ENCODE assay signal across 19 mouse cellular contexts in the genomic region with DNA sequence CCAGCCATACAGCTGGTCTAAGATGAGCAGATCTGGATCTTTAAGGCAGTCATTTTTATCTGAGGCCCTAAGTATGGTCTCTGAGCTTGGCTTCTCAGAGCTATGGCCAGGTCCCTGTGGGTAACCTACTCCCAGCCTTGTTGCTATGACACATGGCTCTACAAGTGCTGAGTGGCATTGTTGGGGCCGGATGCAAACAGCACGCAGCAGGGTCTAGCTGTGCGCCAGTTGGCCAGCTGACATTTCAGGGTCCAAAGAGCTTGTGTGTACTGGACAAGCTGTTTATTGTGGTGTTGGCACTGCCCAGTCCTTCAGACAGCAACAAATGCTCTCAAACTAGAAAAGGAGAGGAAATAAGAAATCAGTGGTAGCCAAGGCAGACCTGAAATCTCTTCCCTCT. TPM values are rescaled to one million over a fixed set of nuclear protein-coding genes. Genes with fewer than 3 reads are reported as not detected.
DNase-seq lines count a peak whose midpoint lies in the region; ATAC-seq and TF ChIP-seq lines count a peak whose summit lies in the region.
"Had no signal": no experiment of that assay in that cellular context is flagged by ENCODE, and none has a peak within 500 bp of the region (broad histone marks: within the 10 kb centered on the region; RNA-seq: fewer than 3 reads in every experiment).

No protein-coding gene starts in this region.

- peaks cover 5% of the 10 kb centered on the region; the same call in 1 of the 2 replicates for H3K27me3 ChIP-seq in forebrain, postnatal 0 days (ENCODE audit: insufficient read depth, low read length)
- peaks cover 49% of the 10 kb centered on the region for H3K27me3 ChIP-seq in forebrain, embryonic 14.5 days (replicated peaks; ENCODE audit: control insufficient read depth, insufficient read depth, low read length)
- H3K27me3 ChIP-seq in hindbrain, embryonic 16.5 days (replicated peaks; ENCODE audit: control insufficient read depth, insufficient read depth, low read length) = peaks cover 3% of the 10 kb centered on the region
- H3K27me3 ChIP-seq in hindbrain, embryonic 12.5 days = peaks cover 55% of the 10 kb centered on the region
- H3K27me3 ChIP-seq: CH12.LX had no signal

- TF ChIP-seq CTCF in forebrain, postnatal 0 days (IDR thresholded peaks at IDR 0.05; ENCODE audit: low read depth) = no peak

- 90% methylated on average over 3 of the region's 3 CpGs for WGBS in forebrain, postnatal 0 days
- WGBS in forebrain, embryonic 14.5 days = 89% methylated on average over 3 of the region's 3 CpGs
- 81% methylated on average over 3 of the region's 3 CpGs for WGBS in hindbrain, embryonic 16.5 days
- 92% methylated on average over 3 of the region's 3 CpGs for whole genome bisulfite sequencing in hindbrain, embryonic 12.5 days

- peak; percentile 22 for DNase-seq in forebrain, postnatal 0 days
- DNase-seq in forebrain, embryonic 14.5 days (ENCODE audit: low spot score) = no peak
- peak; percentile 36 to 42 for DNase-seq in right cerebral cortex, postnatal 10 days (ENCODE audit: low spot score in 2 of 2)
- DNase-seq in right cerebral cortex, adult 18-20 months = no peak
- DNase-seq in cerebellum, postnatal 36 days = peak; percentile 44 to 53
- DNase-seq in neural tube, embryonic 10.5 days (ENCODE audit: extremely low spot score, low spot score) = no peak
- DNase-seq: lung, adult 2 months; retina, postnatal 1 day; thymus, postnatal 25 days had no signal

- H3K4me2 ChIP-seq in forebrain, postnatal 0 days (ENCODE audit: low read depth) = no peak overlapping the region
- no peak overlapping the region for H3K4me2 ChIP-seq in forebrain, embryonic 14.5 days (ENCODE audit: low read length)
- H3K4me2 ChIP-seq in hindbrain, embryonic 16.5 days (ENCODE audit: low read length) = no peak overlapping the region
- no peak overlapping the region for H3K4me2 ChIP-seq in hindbrain, embryonic 12.5 days (replicated peaks)
- H3K4me2 ChIP-seq: intestine, embryonic 15.5 days; kidney, embryonic 15.5 days; limb, embryonic 15.5 days; neural tube, embryonic 13.5 days had no signal

- no peaks in the 10 kb centered on the region for H3K9me3 ChIP-seq in forebrain, postnatal 0 days (ENCODE audit: low read length)
- H3K9me3 ChIP-seq in forebrain, embryonic 14.5 days (replicated peaks; ENCODE audit: control insufficient read depth, low read length) = no peaks in the 10 kb centered on the region
- H3K9me3 ChIP-seq in hindbrain, embryonic 16.5 days (ENCODE audit: control insufficient read depth, low read length) = no peaks in the 10 kb centered on the region
- no peaks in the 10 kb centered on the region for H3K9me3 ChIP-seq in hindbrain, embryonic 12.5 days (replicated peaks)
- H3K9me3 ChIP-seq: embryonic facial prominence, embryonic 10.5 days; intestine, embryonic 15.5 days; kidney, embryonic 15.5 days; limb, embryonic 15.5 days; neural tube, embryonic 13.5 days had no signal

- H3K4me3 ChIP-seq in forebrain, postnatal 0 days (ENCODE audit: low read depth, low read length) = no peak overlapping the region
- H3K4me3 ChIP-seq in forebrain, embryonic 14.5 days (ENCODE audit: low read depth, low read length) = no peak overlapping the region
- no peak overlapping the region for H3K4me3 ChIP-seq in hindbrain, embryonic 16.5 days (ENCODE audit: low read length)
- H3K4me3 ChIP-seq in hindbrain, embryonic 12.5 days = no peak overlapping the region
- H3K4me3 ChIP-seq: embryonic facial prominence, embryonic 10.5 days; erythroblast, embryonic 14.5 days; intestine, embryonic 15.5 days; kidney, embryonic 15.5 days; limb, embryonic 15.5 days; neural tube, embryonic 13.5 days had no signal

- H3K4me1 ChIP-seq in forebrain, postnatal 0 days (ENCODE audit: insufficient read depth) = no peaks in the 10 kb centered on the region
- H3K4me1 ChIP-seq in forebrain, embryonic 14.5 days (ENCODE audit: control insufficient read depth, insufficient read depth, low read length) = no peaks in the 10 kb centered on the region
- no peaks in the 10 kb centered on the region for H3K4me1 ChIP-seq in hindbrain, embryonic 16.5 days (ENCODE audit: control insufficient read depth, insufficient read depth, low read depth, low read length)
- no peaks in the 10 kb centered on the region for H3K4me1 ChIP-seq in hindbrain, embryonic 12.5 days
- H3K4me1 ChIP-seq: embryonic facial prominence, embryonic 10.5 days; intestine, embryonic 15.5 days; kidney, embryonic 15.5 days; limb, embryonic 15.5 days; neural tube, embryonic 13.5 days had no signal

- H3K27ac ChIP-seq in forebrain, postnatal 0 days (ENCODE audit: low read depth, low read length) = no peak overlapping the region
- no peak overlapping the region for H3K27ac ChIP-seq in forebrain, embryonic 14.5 days (ENCODE audit: low read depth, low read length)
- no peak overlapping the region for H3K27ac ChIP-seq in hindbrain, embryonic 16.5 days (ENCODE audit: low read depth, low read length)
- no peak overlapping the region for H3K27ac ChIP-seq in hindbrain, embryonic 12.5 days
- H3K27ac ChIP-seq: embryonic facial prominence, embryonic 10.5 days; intestine, embryonic 15.5 days; kidney, embryonic 15.5 days; limb, embryonic 15.5 days; neural tube, embryonic 13.5 days had no signal

- no peaks in the 10 kb centered on the region for H3K36me3 ChIP-seq in forebrain, postnatal 0 days (ENCODE audit: insufficient read depth)
- no peaks in the 10 kb centered on the region for H3K36me3 ChIP-seq in forebrain, embryonic 14.5 days (ENCODE audit: control insufficient read depth, insufficient read depth, low read length)
- no peaks in the 10 kb centered on the region for H3K36me3 ChIP-seq in hindbrain, embryonic 16.5 days (ENCODE audit: control insufficient read depth, insufficient read depth, low read length)
- H3K36me3 ChIP-seq in hindbrain, embryonic 12.5 days = no peaks in the 10 kb centered on the region
- H3K36me3 ChIP-seq: embryonic facial prominence, embryonic 10.5 days; intestine, embryonic 15.5 days; kidney, embryonic 15.5 days; limb, embryonic 15.5 days; neural tube, embryonic 13.5 days had no signal

- peak; percentile 78 for ATAC-seq in forebrain, postnatal 0 days
- ATAC-seq in forebrain, embryonic 14.5 days = no peak
- ATAC-seq in hindbrain, embryonic 16.5 days = peak; percentile 90
- ATAC-seq in hindbrain, embryonic 12.5 days (ENCODE audit: low FRiP score) = no peak
- ATAC-seq: intestine, embryonic 15.5 days; midbrain, embryonic 16.5 days had no signal

- H3K9ac ChIP-seq in forebrain, postnatal 0 days = no peak overlapping the region
- no peak overlapping the region for H3K9ac ChIP-seq in forebrain, embryonic 14.5 days (ENCODE audit: low read length)
- no peak overlapping the region for H3K9ac ChIP-seq in hindbrain, embryonic 16.5 days (ENCODE audit: low read depth, low read length)
- no peak overlapping the region for H3K9ac ChIP-seq in hindbrain, embryonic 12.5 days
- H3K9ac ChIP-seq: intestine, embryonic 15.5 days; kidney, embryonic 15.5 days; limb, embryonic 15.5 days; neural tube, embryonic 13.5 days had no signal

RNA-seq across cellular contexts. Expression of gene Tsc22d3, which starts 35.2 kb away (rescaled TPM):
- 93.9 and 114 TPM in 2 replicates for total RNA-seq in forebrain, postnatal 0 days (2014; rRNA removed)
- polyA plus RNA-seq in forebrain, postnatal 0 days (2015; fragmentation: Nextera tagmentation; extraction: Ambion mirVana) = 75.3 and 92.2 TPM in 2 replicates
- polyA plus RNA-seq in forebrain, embryonic 14.5 days (2014; fragmentation: Nextera tagmentation; extraction: Ambion mirVana) = 103 and 109 TPM in 2 replicates
- 135 and 147 TPM in 2 replicates for polyA plus RNA-seq in hindbrain, embryonic 16.5 days (2015; fragmentation: Nextera tagmentation; extraction: Ambion mirVana)
- 119 and 126 TPM in 2 replicates for polyA plus RNA-seq in hindbrain, embryonic 12.5 days (2016; fragmentation: Nextera tagmentation; extraction: Ambion mirVana)

Comparison
In these comparisons a context has a peak if more than half of its experiments do, and no peak if none do; other contexts are left out.
1. ATAC-seq: peak in forebrain, postnatal 0 days (single experiment) and hindbrain, embryonic 16.5 days (single experiment); none in forebrain, embryonic 14.5 days (single experiment) and hindbrain, embryonic 12.5 days (single experiment).
2. DNase-seq: peak in forebrain, postnatal 0 days (single experiment), right cerebral cortex, postnatal 10 days (2 of 2) and cerebellum, postnatal 36 days (2 of 2); none in forebrain, embryonic 14.5 days (single experiment), right cerebral cortex, adult 18-20 months (single experiment) and neural tube, embryonic 10.5 days (single experiment).